Mouse (Mus musculus) liver, adult 2 months (tissue): ENCODE results near the gene Wnt4.

Source experiments
- CTCF ChIP-seq: fragments of 200-500 bp; IDR thresholded peaks from 2 replicates; pipeline ENCODE4 v1.5.1; 2011; ENCODE audit warnings: low read depth, low read length, control low read depth
- POLR2A ChIP-seq: fragments of 200-500 bp; IDR thresholded peaks from 2 replicates; pipeline ENCODE4 v1.6.1; 2011; ENCODE audit warnings: low read length, control low read depth; ENCODE audit not compliant: insufficient read depth; ENCODE audit errors: extremely low read depth

DNA sequence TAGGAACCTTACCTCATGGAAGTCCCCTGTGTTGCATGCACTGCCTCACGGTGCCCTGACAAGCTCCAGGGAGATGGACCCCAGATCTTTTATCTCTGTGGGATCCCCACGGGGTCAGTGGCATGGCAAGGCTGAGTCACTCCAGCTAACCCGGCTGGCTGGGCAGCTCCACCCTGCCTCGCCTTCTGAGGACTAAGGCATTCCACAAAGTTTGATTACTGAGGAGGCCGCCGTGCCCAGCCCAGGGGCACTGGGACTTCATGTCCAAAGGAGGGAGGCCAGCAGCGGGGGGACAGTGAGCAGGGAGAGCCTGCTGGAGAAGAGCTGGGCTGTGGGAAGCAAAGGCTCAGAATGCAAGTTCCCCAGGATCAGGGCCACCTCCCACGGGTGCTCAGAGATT, 21.7 kb upstream of the Wnt4 start:
- TF ChIP-seq POLR2A (no peak), CTCF (no peak)
